Mouse (Mus musculus): ENCODE results near the gene Ly6g6d. TPM values are rescaled to one million over a fixed set of nuclear protein-coding genes. Genes with fewer than 3 reads are reported as not detected.
A peak's percentile ranks its signal among the peaks of the same experiment; 100 is the strongest.
"Not testable (repeated sequence)": the region's sequence is repeated elsewhere in the genome, so short reads cannot be mapped to it uniquely, and the experiment has no call there.

Ly6g6d gene
- total RNA-seq (2021) (under 1 TPM in 1 of 2 experiments, not detected in 1; 0.61 TPM), polyA plus RNA-seq (2012; rRNA removed) (1.3 and 1.6 TPM in 2 replicates)
- long read RNA-seq = 0 reads

DNA sequence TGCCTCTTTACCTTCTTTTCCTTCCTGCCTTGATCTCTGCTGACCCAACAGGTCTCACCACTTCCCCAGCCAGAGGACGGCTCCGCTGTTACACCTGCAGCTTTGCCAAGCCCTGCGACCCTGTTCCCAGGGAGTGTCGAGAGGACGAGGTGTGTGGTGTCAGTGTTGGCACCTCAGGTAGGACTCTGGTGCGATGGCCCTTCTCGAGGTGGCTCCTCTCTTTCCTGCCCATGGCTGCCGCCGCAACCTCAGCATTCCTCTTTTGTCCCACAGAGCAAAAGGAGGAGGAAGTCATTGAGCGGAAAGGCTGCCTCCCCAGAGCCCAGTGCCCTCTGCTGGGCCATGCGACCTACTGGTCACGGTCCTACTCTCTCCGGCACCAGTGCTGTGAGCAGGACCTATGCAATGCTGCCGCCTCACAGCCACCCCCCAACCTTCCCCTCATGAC lies at the start of gene Ly6g6d:
Gene Ly6g6d (minus strand): TSS at position 280 of the 448 bp plus-strand sequence.
- peak within 1 kb of the TSS; percentile 57 for H3K4me3 ChIP-seq
- peak within 1 kb of the TSS; percentile 73 for H3K9ac ChIP-seq (ENCODE audit: low read depth, low read length)
- no peaks in the 10 kb centered on the region for H3K36me3 ChIP-seq (ENCODE audit: control insufficient read depth, insufficient read depth, low read length)
- H3K79me2 ChIP-seq (replicated peaks; ENCODE audit: control insufficient read depth, insufficient read depth, low read length) = no peaks in the 10 kb centered on the region
- DNase-seq = peak; percentile 69 to 73
- TF ChIP-seq EP300 (IDR thresholded peaks at IDR 0.05; ENCODE audit: insufficient read depth, low read depth, low read length) (no peak), CTCF (IDR thresholded peaks at IDR 0.05) (peak; percentile 76), POLR2A (IDR thresholded peaks at IDR 0.05; ENCODE audit: insufficient read depth, low read depth, low read length) (peak; percentile 55; the same call in 1 of the 2 replicates)
- H3K4me1 ChIP-seq (ENCODE audit: control insufficient read depth, insufficient read depth, low read length) = peaks cover 8% of the 10 kb centered on the region
- H3K27ac ChIP-seq = peak within 1 kb of the TSS; percentile 68
- intact Hi-C loops (cut with DNase I) = loop anchor here (1.0 kb wide), 1 partner anchor 57 kb away; no protein-coding TSS in a partner anchor
- H3K27me3 ChIP-seq (ENCODE audit: control insufficient read depth, insufficient read depth, low read length) = no peaks in the 10 kb centered on the region
- 10% methylated on average over 14 of the region's 14 CpGs for WGBS

DNA sequence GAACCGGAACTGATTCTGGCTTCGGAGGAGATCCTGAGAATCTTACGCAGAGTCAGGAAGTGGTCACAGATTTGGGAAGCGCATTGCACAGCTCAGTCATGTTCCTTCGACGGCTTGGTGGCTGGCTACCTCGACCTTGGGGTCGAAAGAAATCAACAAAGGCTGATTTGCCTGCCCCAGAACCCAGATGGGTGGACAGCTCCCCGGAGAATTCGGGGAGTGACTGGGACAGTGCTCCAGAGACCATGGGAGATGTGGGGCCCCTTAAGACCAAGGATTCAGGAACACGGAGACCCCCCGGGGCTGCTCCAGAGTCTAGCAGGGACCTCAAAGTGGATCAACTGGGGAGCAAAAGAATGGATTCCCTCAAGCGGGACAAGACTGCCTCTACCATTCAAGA lies 49.2 kb upstream of the Ly6g6d start:
- intact Hi-C loops (cut with DNase I) = loop anchor here (5.0 kb wide), 1 partner anchor 35 kb away; the partner anchor contains the start of gene Prrc2a
- Histone ChIP-seq H3K4me1 (ENCODE audit: control insufficient read depth, insufficient read depth, low read length) (peaks cover 4% of the 10 kb centered on the region), H3K27me3 (ENCODE audit: control insufficient read depth, insufficient read depth, low read length) (no peaks in the 10 kb centered on the region), H3K36me3 (ENCODE audit: control insufficient read depth, insufficient read depth, low read length) (no peaks in the 10 kb centered on the region), H3K9ac (ENCODE audit: low read depth, low read length) (peak overlapping the region; percentile 88), H3K4me3 (peak overlapping the region; percentile 78), H3K79me2 (replicated peaks; ENCODE audit: control insufficient read depth, insufficient read depth, low read length) (no peaks in the 10 kb centered on the region), H3K27ac (peak overlapping the region; percentile 90)
- 44% methylated on average over 13 of the region's 13 CpGs for WGBS
- TF ChIP-seq CTCF (IDR thresholded peaks at IDR 0.05) (no peak), POLR2A (IDR thresholded peaks at IDR 0.05; ENCODE audit: insufficient read depth, low read depth, low read length) (no peak), EP300 (IDR thresholded peaks at IDR 0.05; ENCODE audit: insufficient read depth, low read depth, low read length) (no peak)
- DNase-seq = no peak

DNA sequence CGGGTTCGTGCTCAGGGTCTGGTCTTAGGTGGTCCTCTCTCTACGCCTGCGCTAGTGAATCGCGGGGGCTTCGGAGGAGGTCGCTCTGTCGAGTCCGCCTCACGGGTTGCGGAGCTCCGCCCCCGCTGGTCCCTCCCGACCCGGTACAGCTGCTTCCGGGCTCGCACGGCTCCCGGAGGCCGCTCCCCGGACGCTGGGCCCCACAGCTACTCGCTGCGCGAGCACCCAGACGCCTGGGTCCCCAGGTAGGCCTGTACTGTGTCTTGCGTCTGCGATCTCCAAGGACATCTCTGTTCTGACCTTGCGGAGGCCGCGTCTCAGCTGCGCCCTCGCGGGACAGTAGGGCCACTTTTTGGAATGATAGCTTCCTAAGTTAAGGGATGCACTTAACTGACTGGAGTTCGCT lies 48.3 kb upstream of the Ly6g6d start, which contains the start of gene D17H6S53E:
Gene D17H6S53E (plus strand): TSS at position 168 of the 406 bp plus-strand sequence.
- H3K4me1 ChIP-seq (ENCODE audit: control insufficient read depth, insufficient read depth, low read length) = peaks cover 7% of the 10 kb centered on the region
- under 1% methylated on average over 36 of the region's 36 CpGs for WGBS
- H3K79me2 ChIP-seq (replicated peaks; ENCODE audit: control insufficient read depth, insufficient read depth, low read length) = no peaks in the 10 kb centered on the region
- no peaks in the 10 kb centered on the region for H3K36me3 ChIP-seq (ENCODE audit: control insufficient read depth, insufficient read depth, low read length)
- 0 out of 2 replicates have a peak, but pooled peaks have one; percentile 6 for TF ChIP-seq EP300 (IDR thresholded peaks at IDR 0.05; ENCODE audit: insufficient read depth, low read depth, low read length)
- TF ChIP-seq CTCF (IDR thresholded peaks at IDR 0.05) = no peak
- TF ChIP-seq POLR2A (IDR thresholded peaks at IDR 0.05; ENCODE audit: insufficient read depth, low read depth, low read length) = peak; percentile 84
- peak within 1 kb of the TSS; percentile 90 for H3K27ac ChIP-seq
- DNase-seq = peak; percentile 86 to 88
- H3K4me3 ChIP-seq = peak within 1 kb of the TSS; percentile 78
- no peaks in the 10 kb centered on the region for H3K27me3 ChIP-seq (ENCODE audit: control insufficient read depth, insufficient read depth, low read length)
- intact Hi-C loops (cut with DNase I) = loop anchor here (5.0 kb wide), 1 partner anchor 36 kb away; the partner anchor contains the start of gene Prrc2a
- H3K9ac ChIP-seq (ENCODE audit: low read depth, low read length) = peak within 1 kb of the TSS; percentile 88

DNA sequence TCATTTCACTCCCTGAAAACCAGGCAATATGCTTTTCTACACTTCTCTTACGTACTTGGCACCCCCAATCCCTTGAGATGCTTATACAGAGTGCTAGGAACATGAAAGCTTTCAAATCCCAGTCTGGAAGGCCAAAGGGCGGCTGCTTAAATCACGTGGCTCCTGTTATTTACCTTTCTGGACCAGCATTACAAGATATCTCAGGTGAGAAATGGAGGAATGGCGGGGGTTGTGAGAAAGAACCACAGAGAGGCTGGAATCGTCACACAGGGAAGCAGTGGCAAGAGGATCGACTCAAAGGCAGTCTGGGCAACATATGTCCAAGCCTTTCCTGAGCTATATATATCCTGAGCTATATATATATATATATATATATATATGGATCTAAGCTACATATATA lies 47.7 kb upstream of the Ly6g6d start:
- peaks cover 7% of the 10 kb centered on the region for H3K4me1 ChIP-seq (ENCODE audit: control insufficient read depth, insufficient read depth, low read length)
- no peaks in the 10 kb centered on the region for H3K36me3 ChIP-seq (ENCODE audit: control insufficient read depth, insufficient read depth, low read length)
- intact Hi-C loops (cut with DNase I) = loop anchor here (5.0 kb wide), 1 partner anchor 37 kb away; the partner anchor contains the start of gene Prrc2a
- peak overlapping the region; percentile 90 for H3K27ac ChIP-seq
- H3K79me2 ChIP-seq (replicated peaks; ENCODE audit: control insufficient read depth, insufficient read depth, low read length) = peaks cover 2% of the 10 kb centered on the region; the same call in 1 of the 2 replicates
- WGBS = 31% methylated on average over 6 of the region's 6 CpGs
- H3K9ac ChIP-seq (ENCODE audit: low read depth, low read length) = peak overlapping the region; percentile 88
- H3K4me3 ChIP-seq = peak overlapping the region; percentile 78
- H3K27me3 ChIP-seq (ENCODE audit: control insufficient read depth, insufficient read depth, low read length) = no peaks in the 10 kb centered on the region
- TF ChIP-seq POLR2A (IDR thresholded peaks at IDR 0.05; ENCODE audit: insufficient read depth, low read depth, low read length) (no peak), EP300 (IDR thresholded peaks at IDR 0.05; ENCODE audit: insufficient read depth, low read depth, low read length) (no peak), CTCF (IDR thresholded peaks at IDR 0.05) (no peak)
- DNase-seq = no peak

DNA sequence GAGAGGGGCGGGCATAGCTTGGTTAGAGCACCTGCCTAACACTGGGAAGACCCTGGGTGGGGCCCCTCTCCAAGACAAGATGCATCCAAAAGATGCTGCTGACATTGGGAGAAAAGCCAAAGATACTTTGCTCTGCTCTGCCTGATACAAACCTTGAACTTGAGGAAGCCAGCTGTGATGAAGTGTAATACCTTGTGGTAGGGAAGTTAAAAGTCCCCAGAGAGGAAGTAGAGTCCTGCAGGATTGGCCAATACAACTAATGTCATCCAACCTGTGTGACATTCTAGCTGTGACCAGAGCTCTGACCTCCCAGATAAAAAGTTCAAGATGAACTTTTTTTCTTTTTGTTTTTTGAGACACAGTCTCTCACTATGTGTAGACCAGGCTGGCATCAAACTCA lies 47.2 kb upstream of the Ly6g6d start:
- Histone ChIP-seq H3K36me3 (ENCODE audit: control insufficient read depth, insufficient read depth, low read length) (peaks cover 2% of the 10 kb centered on the region), H3K4me3 (no peak overlapping the region), H3K27me3 (ENCODE audit: control insufficient read depth, insufficient read depth, low read length) (no peaks in the 10 kb centered on the region), H3K79me2 (replicated peaks; ENCODE audit: control insufficient read depth, insufficient read depth, low read length) (peaks cover 5% of the 10 kb centered on the region; the same call in 1 of the 2 replicates), H3K9ac (ENCODE audit: low read depth, low read length) (no peak overlapping the region), H3K4me1 (ENCODE audit: control insufficient read depth, insufficient read depth, low read length) (peaks cover 9% of the 10 kb centered on the region), H3K27ac (peak overlapping the region; percentile 90; the same call in 1 of the 2 replicates)
- 97% methylated on average over 1 of the region's 1 CpGs for WGBS
- no peak for TF ChIP-seq EP300 (IDR thresholded peaks at IDR 0.05; ENCODE audit: insufficient read depth, low read depth, low read length)
- no peak for TF ChIP-seq CTCF (IDR thresholded peaks at IDR 0.05)
- no peak for TF ChIP-seq POLR2A (IDR thresholded peaks at IDR 0.05; ENCODE audit: insufficient read depth, low read depth, low read length)
- intact Hi-C loops (cut with DNase I) = loop anchor here (5.0 kb wide), 1 partner anchor 37 kb away; the partner anchor contains the start of gene Prrc2a
- no peak for DNase-seq

DNA sequence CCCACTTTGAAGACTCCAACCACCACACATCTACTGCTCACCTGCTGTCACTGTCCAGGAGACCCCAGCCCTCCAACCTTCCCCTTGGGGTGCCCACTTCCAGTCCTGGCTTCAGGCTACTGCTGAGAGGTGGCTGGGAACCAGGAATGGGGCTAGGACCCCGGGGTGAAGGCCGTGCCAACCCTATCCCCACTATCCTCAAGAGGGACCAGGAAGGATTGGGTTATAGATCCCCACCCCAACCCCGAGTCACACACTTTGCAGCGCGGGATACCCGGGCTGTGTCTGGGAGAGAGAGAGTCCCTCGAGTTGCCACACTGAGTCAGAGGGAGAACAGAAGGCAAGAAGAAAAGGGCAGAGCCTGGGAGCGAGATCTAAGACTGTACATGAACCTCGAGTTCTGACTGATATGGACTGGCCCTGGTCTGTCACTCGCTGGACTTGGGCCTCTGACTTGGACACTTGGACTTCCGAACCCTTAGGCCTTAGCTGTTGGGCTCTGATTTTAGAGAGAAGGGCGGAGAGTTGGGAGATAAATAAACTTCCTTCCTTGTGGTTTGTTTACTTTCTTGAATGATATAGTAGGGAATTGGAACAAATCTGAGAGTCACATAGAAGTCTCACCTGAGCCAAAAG lies 46.5 kb upstream of the Ly6g6d start:
- not testable (repeated sequence) for H3K9ac ChIP-seq (ENCODE audit: low read depth, low read length); H3K36me3 ChIP-seq (ENCODE audit: control insufficient read depth, insufficient read depth, low read length); H3K4me3 ChIP-seq; H3K27ac ChIP-seq; H3K27me3 ChIP-seq (ENCODE audit: control insufficient read depth, insufficient read depth, low read length); H3K4me1 ChIP-seq (ENCODE audit: control insufficient read depth, insufficient read depth, low read length); DNase-seq; H3K79me2 ChIP-seq (replicated peaks; ENCODE audit: control insufficient read depth, insufficient read depth, low read length)
- intact Hi-C loops (cut with DNase I) = loop anchor here (5.0 kb wide), 1 partner anchor 113 kb away; the partner anchor contains the start of gene Nfkbil1
- WGBS = 89% methylated on average over 12 of the region's 12 CpGs

DNA sequence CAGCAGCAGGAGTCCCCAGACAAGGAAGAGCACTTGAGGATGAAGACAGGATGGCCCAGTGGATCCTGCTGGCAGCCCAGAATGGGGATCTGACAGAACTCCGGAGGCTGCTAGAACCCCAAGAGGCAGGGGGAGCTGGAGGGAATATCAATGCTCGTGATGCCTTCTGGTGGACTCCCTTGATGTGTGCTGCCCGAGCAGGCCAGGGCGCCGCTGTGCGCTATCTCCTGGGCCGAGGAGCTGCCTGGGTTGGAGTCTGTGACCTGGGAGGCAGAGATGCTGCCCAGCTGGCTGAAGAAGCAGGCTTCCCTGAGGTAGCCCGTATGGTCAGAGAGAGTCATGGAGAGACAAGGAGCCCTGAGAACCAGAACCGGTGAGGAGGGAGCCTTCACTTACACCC lies 45.4 kb upstream of the Ly6g6d start:
- not testable (repeated sequence) for H3K79me2 ChIP-seq (replicated peaks; ENCODE audit: control insufficient read depth, insufficient read depth, low read length); H3K36me3 ChIP-seq (ENCODE audit: control insufficient read depth, insufficient read depth, low read length); H3K27me3 ChIP-seq (ENCODE audit: control insufficient read depth, insufficient read depth, low read length); H3K27ac ChIP-seq; H3K9ac ChIP-seq (ENCODE audit: low read depth, low read length); DNase-seq; H3K4me3 ChIP-seq; H3K4me1 ChIP-seq (ENCODE audit: control insufficient read depth, insufficient read depth, low read length)
- intact Hi-C loops (cut with DNase I) = loop anchor here (5.0 kb wide), 1 partner anchor 114 kb away; the partner anchor contains the start of gene Nfkbil1
- 90% methylated on average over 9 of the region's 9 CpGs for WGBS

Data from heart, adult 2 months (tissue).